Mouse (Mus musculus): ENCODE measurements around the gene Gng7. TPM values are rescaled to one million over a fixed set of nuclear protein-coding genes. Genes with fewer than 3 reads are reported as not detected.

The Gng7 gene
- polyA plus RNA-seq, 1 experiment from 2014 or later, result 2.1 TPM

GRCm38 (mm10) chr10:81006005-81006677, 8.6 kb downstream of the Gng7 start:
- DNase-seq (ENCODE audit: low spot score) (no peak), ATAC-seq (replicated peaks; ENCODE audit: low FRiP score) (no peak)
- Histone ChIP-seq H3K4me1 (replicated peaks; ENCODE audit: control insufficient read depth, insufficient read depth, low read length) (no peaks in the 10 kb centered on the region; the same call in 1 of the 2 replicates), H3K9me3 (ENCODE audit: control insufficient read depth, low read length) (no peaks in the 10 kb centered on the region), H3K27ac (ENCODE audit: low read depth, low read length) (no peak overlapping the region), H3K27me3 (replicated peaks; ENCODE audit: control insufficient read depth, insufficient read depth, low read length) (no peaks in the 10 kb centered on the region), H3K4me2 (no peak overlapping the region), H3K36me3 (ENCODE audit: control insufficient read depth, insufficient read depth, low read length) (no peaks in the 10 kb centered on the region), H3K9ac (ENCODE audit: low read depth, low read length) (no peak overlapping the region), H3K4me3 (ENCODE audit: low read depth, low read length) (no peak overlapping the region)
- WGBS, result 88% methylated on average over 7 of the region's 7 CpGs

- H3K4me3 ChIP-seq (ENCODE audit: low read depth, low read length), result no peak overlapping the region
- 65% methylated on average over 10 of the region's 10 CpGs for WGBS
- H3K27ac ChIP-seq (ENCODE audit: low read depth, low read length), result no peak overlapping the region
- H3K9ac ChIP-seq (ENCODE audit: low read depth, low read length), result no peak overlapping the region
- H3K27me3 ChIP-seq (replicated peaks; ENCODE audit: control insufficient read depth, insufficient read depth, low read length), result peaks cover 6% of the 10 kb centered on the region
- ATAC-seq (replicated peaks; ENCODE audit: low FRiP score), result no peak
- no peaks in the 10 kb centered on the region for H3K36me3 ChIP-seq (ENCODE audit: control insufficient read depth, insufficient read depth, low read length)
- peaks cover 15% of the 10 kb centered on the region for H3K4me1 ChIP-seq (replicated peaks; ENCODE audit: control insufficient read depth, insufficient read depth, low read length)
- no peak overlapping the region for H3K4me2 ChIP-seq
- no peak for DNase-seq (ENCODE audit: low spot score)
- H3K9me3 ChIP-seq (ENCODE audit: control insufficient read depth, low read length), result no peaks in the 10 kb centered on the region
Observed at GRCm38 (mm10) chr10:81001161-81001560, 13.6 kb downstream of the Gng7 start.

- Histone ChIP-seq H3K27me3 (replicated peaks; ENCODE audit: control insufficient read depth, insufficient read depth, low read length) (peaks cover 6% of the 10 kb centered on the region), H3K27ac (ENCODE audit: low read depth, low read length) (no peak overlapping the region), H3K36me3 (ENCODE audit: control insufficient read depth, insufficient read depth, low read length) (no peaks in the 10 kb centered on the region), H3K9me3 (ENCODE audit: control insufficient read depth, low read length) (no peaks in the 10 kb centered on the region), H3K4me1 (replicated peaks; ENCODE audit: control insufficient read depth, insufficient read depth, low read length) (peaks cover 15% of the 10 kb centered on the region), H3K9ac (ENCODE audit: low read depth, low read length) (no peak overlapping the region), H3K4me3 (ENCODE audit: low read depth, low read length) (no peak overlapping the region), H3K4me2 (peak overlapping the region; percentile 35)
- WGBS, result 38% methylated on average over 28 of the region's 28 CpGs
- DNase-seq (ENCODE audit: low spot score) (no peak), ATAC-seq (replicated peaks; ENCODE audit: low FRiP score) (peak; percentile 38; the same call in 1 of the 2 replicates)
Observed at GRCm38 (mm10) chr10:81000197-81001062, 14.3 kb downstream of the Gng7 start.

GRCm38 (mm10) chr10:80999362-81000196, 15.2 kb downstream of the Gng7 start:
- peaks cover 15% of the 10 kb centered on the region for H3K4me1 ChIP-seq (replicated peaks; ENCODE audit: control insufficient read depth, insufficient read depth, low read length)
- 25% methylated on average over 37 of the region's 37 CpGs for WGBS
- H3K4me2 ChIP-seq, result peak overlapping the region; percentile 35
- no peak overlapping the region for H3K27ac ChIP-seq (ENCODE audit: low read depth, low read length)
- peak; percentile 81 for DNase-seq (ENCODE audit: low spot score)
- no peak overlapping the region for H3K9ac ChIP-seq (ENCODE audit: low read depth, low read length)
- ATAC-seq (replicated peaks; ENCODE audit: low FRiP score), result peak; percentile 72
- no peaks in the 10 kb centered on the region for H3K36me3 ChIP-seq (ENCODE audit: control insufficient read depth, insufficient read depth, low read length)
- no peaks in the 10 kb centered on the region for H3K9me3 ChIP-seq (ENCODE audit: control insufficient read depth, low read length)
- H3K4me3 ChIP-seq (ENCODE audit: low read depth, low read length), result no peak overlapping the region
- peaks cover 11% of the 10 kb centered on the region for H3K27me3 ChIP-seq (replicated peaks; ENCODE audit: control insufficient read depth, insufficient read depth, low read length)

GRCm38 (mm10) chr10:80998778-80999177, 16.0 kb downstream of the Gng7 start:
- Histone ChIP-seq H3K27ac (ENCODE audit: low read depth, low read length) (no peak overlapping the region), H3K4me3 (ENCODE audit: low read depth, low read length) (no peak overlapping the region), H3K36me3 (ENCODE audit: control insufficient read depth, insufficient read depth, low read length) (no peaks in the 10 kb centered on the region), H3K4me1 (replicated peaks; ENCODE audit: control insufficient read depth, insufficient read depth, low read length) (peaks cover 15% of the 10 kb centered on the region), H3K4me2 (no peak overlapping the region; the same call in 1 of the 2 replicates), H3K9ac (ENCODE audit: low read depth, low read length) (no peak overlapping the region), H3K27me3 (replicated peaks; ENCODE audit: control insufficient read depth, insufficient read depth, low read length) (peaks cover 11% of the 10 kb centered on the region), H3K9me3 (ENCODE audit: control insufficient read depth, low read length) (no peaks in the 10 kb centered on the region)
- WGBS, result 7% methylated on average over 12 of the region's 12 CpGs
- peak; percentile 62 for DNase-seq (ENCODE audit: low spot score)
- peak; percentile 56; the same call in 1 of the 2 replicates for ATAC-seq (replicated peaks; ENCODE audit: low FRiP score)

GRCm38 (mm10) chr10:80998021-80998420, 16.7 kb downstream of the Gng7 start:
- H3K4me1 ChIP-seq (replicated peaks; ENCODE audit: control insufficient read depth, insufficient read depth, low read length), result peaks cover 15% of the 10 kb centered on the region
- H3K27me3 ChIP-seq (replicated peaks; ENCODE audit: control insufficient read depth, insufficient read depth, low read length), result peaks cover 17% of the 10 kb centered on the region
- no peak overlapping the region for H3K27ac ChIP-seq (ENCODE audit: low read depth, low read length)
- DNase-seq (ENCODE audit: low spot score), result no peak
- H3K4me3 ChIP-seq (ENCODE audit: low read depth, low read length), result no peak overlapping the region
- 40% methylated on average over 14 of the region's 14 CpGs for WGBS
- H3K9me3 ChIP-seq (ENCODE audit: control insufficient read depth, low read length), result no peaks in the 10 kb centered on the region
- ATAC-seq (replicated peaks; ENCODE audit: low FRiP score), result no peak
- no peak overlapping the region for H3K4me2 ChIP-seq
- H3K9ac ChIP-seq (ENCODE audit: low read depth, low read length), result no peak overlapping the region
- H3K36me3 ChIP-seq (ENCODE audit: control insufficient read depth, insufficient read depth, low read length), result no peaks in the 10 kb centered on the region

GRCm38 (mm10) chr10:80997332-80997731, 17.4 kb downstream of the Gng7 start:
- no peaks in the 10 kb centered on the region for H3K9me3 ChIP-seq (ENCODE audit: control insufficient read depth, low read length)
- no peak overlapping the region for H3K9ac ChIP-seq (ENCODE audit: low read depth, low read length)
- DNase-seq (ENCODE audit: low spot score) (no peak), ATAC-seq (replicated peaks; ENCODE audit: low FRiP score) (no peak)
- peaks cover 19% of the 10 kb centered on the region for H3K27me3 ChIP-seq (replicated peaks; ENCODE audit: control insufficient read depth, insufficient read depth, low read length)
- H3K4me1 ChIP-seq (replicated peaks; ENCODE audit: control insufficient read depth, insufficient read depth, low read length), result peaks cover 15% of the 10 kb centered on the region
- H3K36me3 ChIP-seq (ENCODE audit: control insufficient read depth, insufficient read depth, low read length), result no peaks in the 10 kb centered on the region
- no peak overlapping the region for H3K4me2 ChIP-seq
- H3K4me3 ChIP-seq (ENCODE audit: low read depth, low read length), result no peak overlapping the region
- no peak overlapping the region for H3K27ac ChIP-seq (ENCODE audit: low read depth, low read length)
- WGBS, result 78% methylated on average over 8 of the region's 8 CpGs

GRCm38 (mm10) chr10:80996501-80996900, 18.2 kb downstream of the Gng7 start:
- 88% methylated on average over 8 of the region's 8 CpGs for WGBS
- H3K27ac ChIP-seq (ENCODE audit: low read depth, low read length), result no peak overlapping the region
- DNase-seq (ENCODE audit: low spot score) (no peak), ATAC-seq (replicated peaks; ENCODE audit: low FRiP score) (no peak)
- H3K36me3 ChIP-seq (ENCODE audit: control insufficient read depth, insufficient read depth, low read length), result no peaks in the 10 kb centered on the region
- no peak overlapping the region for H3K4me2 ChIP-seq
- H3K27me3 ChIP-seq (replicated peaks; ENCODE audit: control insufficient read depth, insufficient read depth, low read length), result peaks cover 19% of the 10 kb centered on the region
- H3K9me3 ChIP-seq (ENCODE audit: control insufficient read depth, low read length), result no peaks in the 10 kb centered on the region
- H3K4me3 ChIP-seq (ENCODE audit: low read depth, low read length), result no peak overlapping the region
- peaks cover 15% of the 10 kb centered on the region for H3K4me1 ChIP-seq (replicated peaks; ENCODE audit: control insufficient read depth, insufficient read depth, low read length)
- no peak overlapping the region for H3K9ac ChIP-seq (ENCODE audit: low read depth, low read length)

Measured in liver, embryonic 11.5 days (tissue).